ENCODE assay signal across 11 mouse cellular contexts in the genomic region with DNA sequence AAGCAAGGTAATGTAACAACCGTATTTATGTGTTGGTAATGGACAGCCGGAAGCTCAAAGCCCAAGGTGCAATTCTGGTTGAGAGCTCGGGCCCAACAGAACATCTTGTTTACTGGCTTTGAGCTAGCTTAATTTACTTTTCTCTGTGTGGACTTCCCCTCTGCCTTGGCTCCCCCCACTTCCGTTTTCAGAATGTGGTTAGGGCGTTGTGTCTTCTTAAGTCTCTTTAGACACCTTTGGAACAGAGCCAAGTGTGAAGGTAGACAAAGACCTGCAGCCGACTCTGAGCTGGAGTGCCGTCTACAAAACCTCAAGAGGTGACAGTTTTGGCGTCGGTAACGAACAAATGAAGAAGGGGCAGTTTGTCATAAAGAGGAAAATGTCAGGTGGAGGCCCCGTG. TPM values are rescaled to one million over a fixed set of nuclear protein-coding genes. Genes with fewer than 3 reads are reported as not detected.
A peak's percentile ranks its signal among the peaks of the same experiment; 100 is the strongest.
DNase-seq lines count a peak whose midpoint lies in the region; ATAC-seq and TF ChIP-seq lines count a peak whose summit lies in the region.
"Had no signal": no experiment of that assay in that cellular context is flagged by ENCODE, and none has a peak within 500 bp of the region (broad histone marks: within the 10 kb centered on the region; RNA-seq: fewer than 3 reads in every experiment).

No protein-coding gene starts in this region.

- 43% methylated on average over 11 of the region's 11 CpGs for WGBS in lung, postnatal 0 days

- no peaks in the 10 kb centered on the region for H3K9me3 ChIP-seq in lung, postnatal 0 days (ENCODE audit: low read length)

- H3K27me3 ChIP-seq in lung, postnatal 0 days (replicated peaks; ENCODE audit: insufficient read depth, low read length), result no peaks in the 10 kb centered on the region

- TF ChIP-seq CTCF in lung, postnatal 0 days (IDR thresholded peaks at IDR 0.05), result no peak

- peaks cover 23% of the 10 kb centered on the region for H3K36me3 ChIP-seq in lung, postnatal 0 days (ENCODE audit: insufficient read depth, low read length)

- no peaks in the 10 kb centered on the region for H3K4me1 ChIP-seq in lung, postnatal 0 days (ENCODE audit: insufficient read depth, low read depth, low read length)

- ATAC-seq in lung, postnatal 0 days, result peak; percentile 30; the same call in 1 of the 2 replicates

- DNase-seq in CD4-positive, CD25-positive, alpha-beta regulatory T cell, adult 2 months (ENCODE audit: low read depth, low spot score), result peak; percentile 97
- DNase-seq in T-cell, adult 2 months (ENCODE audit: low spot score), result peak; percentile 93
- DNase-seq in lung, postnatal 0 days (ENCODE audit: low spot score), result peak; percentile 68
- peak; percentile 39 to 74 for DNase-seq in spleen, postnatal 10 days (ENCODE audit: low spot score in 2 of 2)
- DNase-seq in layer of hippocampus, postnatal 14 days (ENCODE audit: low spot score in 2 of 2), result no peak
- DNase-seq in embryo, embryonic 11 days, result no peak
- no peak for DNase-seq in kidney, postnatal 4 days

- no peak overlapping the region for H3K9ac ChIP-seq in lung, postnatal 0 days (replicated peaks; ENCODE audit: low read depth)
- H3K9ac ChIP-seq: hindbrain, embryonic 14.5 days had no signal

- no peak overlapping the region for H3K27ac ChIP-seq in lung, postnatal 0 days (ENCODE audit: low read length)
- H3K27ac ChIP-seq: hindbrain, embryonic 14.5 days; layer of hippocampus, adult 2 months had no signal

- H3K4me3 ChIP-seq in lung, postnatal 0 days (ENCODE audit: low read depth, low read length), result no peak overlapping the region
- H3K4me3 ChIP-seq: erythroblast, embryonic 14.5 days; layer of hippocampus, adult 2 months had no signal

- TF ChIP-seq EP300 in lung, postnatal 0 days (IDR thresholded peaks at IDR 0.05), result no peak

- H3K4me2 ChIP-seq in lung, postnatal 0 days (replicated peaks; ENCODE audit: low read depth, low read length), result no peak overlapping the region
- H3K4me2 ChIP-seq: hindbrain, embryonic 14.5 days had no signal

RNA-seq across cellular contexts. Expression of a gene that starts 17.4 kb away (rescaled TPM):
- 5.7 and 6.4 TPM in 2 replicates for polyA plus RNA-seq in lung, postnatal 0 days (2015; fragmentation: Nextera tagmentation; extraction: Ambion mirVana)
- 1 to 10 TPM; 4.4 to 4.6 TPM for total RNA-seq in layer of hippocampus, postnatal 14 days (2021)

RNA-seq across cellular contexts. Expression of a gene that starts 23.5 kb away (rescaled TPM):
- polyA plus RNA-seq in lung, postnatal 0 days (2015; fragmentation: Nextera tagmentation; extraction: Ambion mirVana), result 0.21 and 0.46 TPM in 2 replicates
- not detected for total RNA-seq in layer of hippocampus, postnatal 14 days (2021)
- total RNA-seq: layer of hippocampus, adult 2 months had no signal
- polyA plus RNA-seq: erythroblast, embryonic 14.5 days; hindbrain, embryonic 14.5 days had no signal

RNA-seq across cellular contexts. Expression of a gene that starts 29.8 kb away (rescaled TPM):
- 0.21 TPM in 1 of 2 replicates, not detected in the other for polyA plus RNA-seq in lung, postnatal 0 days (2015; fragmentation: Nextera tagmentation; extraction: Ambion mirVana)
- not detected for total RNA-seq in layer of hippocampus, postnatal 14 days (2021)
- total RNA-seq: gastrocnemius, postnatal 36 days; layer of hippocampus, adult 2 months had no signal
- polyA plus RNA-seq: erythroblast, embryonic 14.5 days; hindbrain, embryonic 14.5 days had no signal

RNA-seq across cellular contexts. Expression of a gene that starts 41.4 kb away (rescaled TPM):
- polyA plus RNA-seq in lung, postnatal 0 days (2015; fragmentation: Nextera tagmentation; extraction: Ambion mirVana), result 4.0 and 5.7 TPM in 2 replicates
- total RNA-seq in layer of hippocampus, postnatal 14 days (2021), result not detected
- total RNA-seq: layer of hippocampus, adult 2 months had no signal
- polyA plus RNA-seq: erythroblast, embryonic 14.5 days; hindbrain, embryonic 14.5 days had no signal

Comparison
In these comparisons a context has a peak if more than half of its experiments do, and no peak if none do; other contexts are left out.
1. DNase-seq: peak in CD4-positive, CD25-positive, alpha-beta regulatory T cell, adult 2 months (single experiment), T-cell, adult 2 months (single experiment), lung, postnatal 0 days (single experiment) and spleen, postnatal 10 days (2 of 2); none in layer of hippocampus, postnatal 14 days (0 of 2), embryo, embryonic 11 days (single experiment) and kidney, postnatal 4 days (0 of 2).